Mouse (Mus musculus) ES-Bruce4 (cell line): Measurements from ENCODE around the gene Ush2a. TPM values are rescaled to one million over a fixed set of nuclear protein-coding genes. Genes with fewer than 3 reads are reported as not detected.

Source experiments
- H3K27ac ChIP-seq: 2 replicates; pipeline ENCODE4 v1.5.1; 2012; ENCODE audit warnings: low read length, inconsistent platforms; ENCODE audit not compliant: insufficient read depth
- H3K27me3 ChIP-seq: 2 replicates; pipeline ENCODE4 v1.6.1; 2012; ENCODE audit warnings: mild to moderate bottlenecking, low read length, inconsistent platforms; ENCODE audit not compliant: control insufficient read depth, poor library complexity, insufficient read depth, severe bottlenecking
- H3K36me3 ChIP-seq: 2 replicates; pipeline ENCODE4 v1.6.1; 2012; ENCODE audit warnings: inconsistent platforms, mild to moderate bottlenecking, low read length, moderate library complexity; ENCODE audit not compliant: control insufficient read depth, poor library complexity, insufficient read depth, severe bottlenecking
- H3K4me1 ChIP-seq: one replicate; pipeline ENCODE4 v1.8.1; 2011; ENCODE audit warnings: low read length; ENCODE audit not compliant: control insufficient read depth, insufficient read depth
- H3K4me3 ChIP-seq: 2 replicates; pipeline ENCODE4 v1.5.1; 2011; ENCODE audit warnings: low read depth, mild to moderate bottlenecking, low read length
- H3K9ac ChIP-seq: 2 replicates; pipeline ENCODE4 v1.6.1; 2012; ENCODE audit warnings: low read depth, mild to moderate bottlenecking, inconsistent platforms; ENCODE audit not compliant: poor library complexity, severe bottlenecking
- H3K9me3 ChIP-seq: replicated peaks from 2 replicates; pipeline ENCODE4 v1.6.1; 2012; ENCODE audit warnings: mild to moderate bottlenecking, low read length, inconsistent platforms; ENCODE audit not compliant: control insufficient read depth, poor library complexity, insufficient read depth, severe bottlenecking
- CTCF ChIP-seq: IDR thresholded peaks from one replicate; pipeline ENCODE4 v1.8.1; 2011; ENCODE audit warnings: low read depth, low read length
- EP300 ChIP-seq: IDR thresholded peaks from 2 replicates; pipeline ENCODE4 v1.6.1; 2011; ENCODE audit warnings: low read depth, low read length; ENCODE audit not compliant: insufficient read depth
- POLR2A ChIP-seq: IDR thresholded peaks from one replicate; pipeline ENCODE4 v1.8.1; 2011; ENCODE audit warnings: low read length; ENCODE audit not compliant: insufficient read depth
- polyA plus RNA-seq: library from polyadenylated mRNA; stranded (reverse); fragments of >200 nt; gene quantifications from 2 replicates; pipeline ENCODE4 v1.2.4, GENCODE M21; 2011; ENCODE audit warnings: low read depth; ENCODE audit not compliant: missing spikeins, insufficient read depth, insufficient read length

Gene Ush2a
- polyA plus RNA-seq, 1 experiment: not detected

GRCm38 (mm10) chr1:188910656-188911055 is 648.8 kb downstream of the Ush2a start:
- no peaks in the 10 kb centered on the region for H3K36me3 ChIP-seq
- H3K4me1 ChIP-seq: no peaks in the 10 kb centered on the region
- H3K27ac ChIP-seq: no peak overlapping the region
- H3K9ac ChIP-seq: no peak overlapping the region
- H3K9me3 ChIP-seq: no peaks in the 10 kb centered on the region
- H3K4me3 ChIP-seq: no peak overlapping the region
- H3K27me3 ChIP-seq: no peaks in the 10 kb centered on the region
- TF ChIP-seq EP300: no peak
- no peak for TF ChIP-seq CTCF
- TF ChIP-seq POLR2A: no peak

- Histone ChIP-seq H3K4me3 (no peak overlapping the region), H3K9me3 (peaks cover 2% of the 10 kb centered on the region; the same call in 1 of the 2 replicates), H3K27me3 (no peaks in the 10 kb centered on the region), H3K9ac (no peak overlapping the region), H3K27ac (no peak overlapping the region), H3K36me3 (no peaks in the 10 kb centered on the region), H3K4me1 (no peaks in the 10 kb centered on the region)
- TF ChIP-seq CTCF: no peak
Measured at GRCm38 (mm10) chr1:188919946-188920345, 658.1 kb downstream of the Ush2a start.

- H3K4me3 ChIP-seq: no peak overlapping the region
- no peak overlapping the region for H3K9ac ChIP-seq
- no peaks in the 10 kb centered on the region for H3K36me3 ChIP-seq
- TF ChIP-seq CTCF (no peak), EP300 (no peak), POLR2A (no peak)
- H3K4me1 ChIP-seq: no peaks in the 10 kb centered on the region
- no peaks in the 10 kb centered on the region for H3K27me3 ChIP-seq
- no peak overlapping the region for H3K27ac ChIP-seq
- H3K9me3 ChIP-seq: no peaks in the 10 kb centered on the region
Measured at GRCm38 (mm10) chr1:188937246-188937780, 675.5 kb downstream of the Ush2a start.

- TF ChIP-seq POLR2A (no peak), EP300 (no peak), CTCF (no peak)
- H3K27me3 ChIP-seq: no peaks in the 10 kb centered on the region
Measured at GRCm38 (mm10) chr1:188945326-188945725, 683.5 kb downstream of the Ush2a start.

GRCm38 (mm10) chr1:188946849-188947248 is 685.0 kb downstream of the Ush2a start:
- Histone ChIP-seq H3K4me3 (no peak overlapping the region), H3K9me3 (no peaks in the 10 kb centered on the region), H3K36me3 (no peaks in the 10 kb centered on the region), H3K27me3 (no peaks in the 10 kb centered on the region), H3K9ac (no peak overlapping the region), H3K4me1 (no peaks in the 10 kb centered on the region), H3K27ac (no peak overlapping the region)
- no peak for TF ChIP-seq CTCF
- TF ChIP-seq EP300: no peak
- TF ChIP-seq POLR2A: no peak

More at GRCm38 (mm10) chr1:188945326-188945725, 683.5 kb downstream of the Ush2a start:
- Histone ChIP-seq H3K4me1 (no peaks in the 10 kb centered on the region), H3K9ac (no peak overlapping the region), H3K9me3 (no peaks in the 10 kb centered on the region), H3K27ac (no peak overlapping the region), H3K36me3 (no peaks in the 10 kb centered on the region), H3K4me3 (no peak overlapping the region)

- TF ChIP-seq CTCF (peak; percentile 53), EP300 (no peak)
- Histone ChIP-seq H3K9ac (no peak overlapping the region), H3K4me3 (no peak overlapping the region), H3K27ac (no peak overlapping the region), H3K36me3 (no peaks in the 10 kb centered on the region), H3K27me3 (no peaks in the 10 kb centered on the region), H3K9me3 (no peaks in the 10 kb centered on the region), H3K4me1 (no peaks in the 10 kb centered on the region)
Measured at GRCm38 (mm10) chr1:188947794-188948193, 686.0 kb downstream of the Ush2a start.

GRCm38 (mm10) chr1:188948276-188948675 is 686.5 kb downstream of the Ush2a start:
- Histone ChIP-seq H3K9me3 (no peaks in the 10 kb centered on the region), H3K4me3 (no peak overlapping the region), H3K9ac (no peak overlapping the region), H3K4me1 (no peaks in the 10 kb centered on the region), H3K27me3 (no peaks in the 10 kb centered on the region), H3K27ac (no peak overlapping the region), H3K36me3 (no peaks in the 10 kb centered on the region)
- TF ChIP-seq POLR2A (no peak), CTCF (no peak), EP300 (no peak)
